Mouse (Mus musculus) heart, embryonic 13.5 days (tissue): ENCODE measurements around the gene Large1. TPM values are rescaled to one million over a fixed set of nuclear protein-coding genes. Genes with fewer than 3 reads are reported as not detected.
"Not testable (repeated sequence)": the region's sequence is repeated elsewhere in the genome, so short reads cannot be mapped to it uniquely, and the experiment has no call there.

Experiments used
- ATAC-seq: fragments of 200-750 bp; cut with Nextera tagmentation; 2 replicates; pipeline ENCODE4 v1.8.0; 2017; ENCODE audit warnings: moderate TSS enrichment; ENCODE audit not compliant: insufficient number of reproducible peaks, low FRiP score, low TSS enrichment; ENCODE audit errors: extremely low read depth
- H3K27ac ChIP-seq: fragments of 300-500 bp; sonication (generic); replicated peaks from 2 replicates; pipeline ENCODE4 v1.5.1; 2015; ENCODE audit warnings: moderate library complexity, mild to moderate bottlenecking, inconsistent platforms
- H3K27me3 ChIP-seq: fragments of 300-500 bp; sonication (generic); replicated peaks from 2 replicates; pipeline ENCODE4 v1.6.1; 2015; ENCODE audit warnings: mild to moderate bottlenecking, inconsistent platforms
- H3K36me3 ChIP-seq: fragments of 300-500 bp; sonication (generic); 2 replicates; pipeline ENCODE4 v1.6.1; 2015; ENCODE audit warnings: mild to moderate bottlenecking, inconsistent platforms
- H3K4me1 ChIP-seq: fragments of 300-500 bp; sonication (generic); 2 replicates; pipeline ENCODE4 v1.6.1; 2015; ENCODE audit warnings: inconsistent platforms
- H3K4me2 ChIP-seq: fragments of 300-500 bp; sonication (generic); 2 replicates; pipeline ENCODE4 v1.6.1; 2015; ENCODE audit warnings: inconsistent platforms, mild to moderate bottlenecking, moderate library complexity
- H3K4me3 ChIP-seq: fragments of 300-500 bp; sonication (generic); 2 replicates; pipeline ENCODE4 v1.5.1; 2015; ENCODE audit warnings: moderate library complexity, mild to moderate bottlenecking, inconsistent platforms
- H3K9ac ChIP-seq: fragments of 300-500 bp; sonication (generic); 2 replicates; pipeline ENCODE4 v1.6.1; 2015; ENCODE audit warnings: inconsistent platforms, mild to moderate bottlenecking, moderate library complexity
- H3K9me3 ChIP-seq: fragments of 300-500 bp; sonication (generic); 2 replicates; pipeline ENCODE4 v1.6.1; 2016; ENCODE audit warnings: inconsistent platforms
- WGBS: fragments of 180-500 bp; shearing (Covaris S2); methylation state at CpG from one replicate; pipeline ENCODE4 v1.1.7; 2015; ENCODE audit warnings: mixed read lengths; 5-methylcytosine and 5-hydroxymethylcytosine counted together
- polyA plus RNA-seq: library from polyadenylated mRNA; unstranded; fragments of >200 nt; fragmentation: Nextera tagmentation; extraction: Ambion mirVana; gene quantifications from 2 replicates; pipeline ENCODE4 v1.2.1, GENCODE M21; 2015

Large1 gene
- polyA plus RNA-seq, 1 experiment from 2014 or later = 6.0 TPM

- no peaks in the 10 kb centered on the region for H3K36me3 ChIP-seq
- H3K4me1 ChIP-seq = peaks cover 15% of the 10 kb centered on the region
- H3K4me2 ChIP-seq = no peak overlapping the region
- H3K9ac ChIP-seq = no peak overlapping the region
- no peaks in the 10 kb centered on the region for H3K9me3 ChIP-seq
- no peaks in the 10 kb centered on the region for H3K27me3 ChIP-seq
- no peak overlapping the region for H3K27ac ChIP-seq
- ATAC-seq = no peak
- 62% methylated on average over 2 of the region's 2 CpGs for WGBS
- no peak overlapping the region for H3K4me3 ChIP-seq
Observed at GRCm38 (mm10) chr8:73293655-73294054, 59.7 kb downstream of the Large1 start.

GRCm38 (mm10) chr8:73291630-73292029 lies 61.7 kb downstream of the Large1 start:
- Histone ChIP-seq H3K4me2 (no peak overlapping the region), H3K27ac (no peak overlapping the region), H3K36me3 (no peaks in the 10 kb centered on the region), H3K9ac (no peak overlapping the region), H3K9me3 (no peaks in the 10 kb centered on the region), H3K27me3 (no peaks in the 10 kb centered on the region), H3K4me1 (peaks cover 15% of the 10 kb centered on the region), H3K4me3 (no peak overlapping the region)
- WGBS = 84% methylated on average over 2 of the region's 2 CpGs
- ATAC-seq = no peak

GRCm38 (mm10) chr8:73290636-73291035 lies 62.7 kb downstream of the Large1 start:
- H3K27me3 ChIP-seq = no peaks in the 10 kb centered on the region
- no peak overlapping the region for H3K9ac ChIP-seq
- WGBS = 68% methylated on average over 2 of the region's 2 CpGs
- H3K36me3 ChIP-seq = no peaks in the 10 kb centered on the region
- no peak for ATAC-seq
- H3K27ac ChIP-seq = no peak overlapping the region
- H3K4me2 ChIP-seq = no peak overlapping the region
- H3K9me3 ChIP-seq = no peaks in the 10 kb centered on the region
- H3K4me3 ChIP-seq = no peak overlapping the region
- H3K4me1 ChIP-seq = peaks cover 12% of the 10 kb centered on the region

GRCm38 (mm10) chr8:73289831-73290230 lies 63.5 kb downstream of the Large1 start:
- ATAC-seq = no peak
- 62% methylated on average over 2 of the region's 2 CpGs for WGBS
- no peaks in the 10 kb centered on the region for H3K36me3 ChIP-seq

GRCm38 (mm10) chr8:73281996-73282395 lies 71.3 kb downstream of the Large1 start:
- WGBS = 72% methylated on average over 4 of the region's 4 CpGs
- Histone ChIP-seq H3K9ac (no peak overlapping the region), H3K4me1 (peaks cover 18% of the 10 kb centered on the region), H3K27me3 (no peaks in the 10 kb centered on the region), H3K27ac (no peak overlapping the region), H3K4me2 (no peak overlapping the region), H3K4me3 (no peak overlapping the region), H3K9me3 (no peaks in the 10 kb centered on the region), H3K36me3 (no peaks in the 10 kb centered on the region)
- no peak for ATAC-seq

More at GRCm38 (mm10) chr8:73289831-73290230, 63.5 kb downstream of the Large1 start:
- Histone ChIP-seq H3K4me3 (no peak overlapping the region), H3K27ac (no peak overlapping the region), H3K27me3 (no peaks in the 10 kb centered on the region), H3K4me1 (peaks cover 18% of the 10 kb centered on the region), H3K4me2 (no peak overlapping the region), H3K9ac (no peak overlapping the region), H3K9me3 (no peaks in the 10 kb centered on the region)

- no peak for ATAC-seq
- Histone ChIP-seq H3K4me3 (no peak overlapping the region), H3K36me3 (no peaks in the 10 kb centered on the region), H3K27ac (peak overlapping the region; percentile 58), H3K27me3 (no peaks in the 10 kb centered on the region), H3K4me2 (no peak overlapping the region), H3K9ac (no peak overlapping the region), H3K9me3 (no peaks in the 10 kb centered on the region), H3K4me1 (peaks cover 39% of the 10 kb centered on the region)
- 41% methylated on average over 4 of the region's 4 CpGs for WGBS
Observed at GRCm38 (mm10) chr8:73276015-73276414, 77.3 kb downstream of the Large1 start.

GRCm38 (mm10) chr8:73275445-73275844 lies 77.9 kb downstream of the Large1 start:
- H3K9ac ChIP-seq, H3K4me3 ChIP-seq, ATAC-seq, H3K9me3 ChIP-seq, H3K27me3 ChIP-seq, H3K36me3 ChIP-seq, H3K4me2 ChIP-seq: not testable (repeated sequence)
- Histone ChIP-seq H3K27ac (peak overlapping the region; percentile 58; the same call in 1 of the 2 replicates), H3K4me1 (peaks cover 42% of the 10 kb centered on the region)
- WGBS = 50% methylated on average over 4 of the region's 4 CpGs

GRCm38 (mm10) chr8:73273150-73273549 lies 80.2 kb downstream of the Large1 start:
- H3K27me3 ChIP-seq = no peaks in the 10 kb centered on the region
- no peak overlapping the region for H3K27ac ChIP-seq

GRCm38 (mm10) chr8:73270991-73271390 lies 82.3 kb downstream of the Large1 start:
- Histone ChIP-seq H3K4me1 (peaks cover 40% of the 10 kb centered on the region), H3K4me2 (no peak overlapping the region)
- ATAC-seq = no peak

More at GRCm38 (mm10) chr8:73273150-73273549, 80.2 kb downstream of the Large1 start:
- Histone ChIP-seq H3K9me3 (no peaks in the 10 kb centered on the region), H3K9ac (no peak overlapping the region), H3K4me2 (no peak overlapping the region), H3K4me1 (peaks cover 42% of the 10 kb centered on the region), H3K36me3 (no peaks in the 10 kb centered on the region), H3K4me3 (no peak overlapping the region)
- ATAC-seq = no peak

GRCm38 (mm10) chr8:73257981-73258380 lies 95.4 kb downstream of the Large1 start:
- no peak overlapping the region; the same call in 1 of the 2 replicates for H3K4me2 ChIP-seq
- WGBS = 29% methylated on average over 2 of the region's 2 CpGs
- no peak for ATAC-seq
- no peak overlapping the region for H3K9ac ChIP-seq
- H3K9me3 ChIP-seq = peaks cover 10% of the 10 kb centered on the region; the same call in 1 of the 2 replicates
- no peaks in the 10 kb centered on the region for H3K27me3 ChIP-seq
- peak overlapping the region; percentile 39 for H3K27ac ChIP-seq
- no peak overlapping the region for H3K4me3 ChIP-seq
- H3K36me3 ChIP-seq = peaks cover 7% of the 10 kb centered on the region; the same call in 1 of the 2 replicates
- peaks cover 13% of the 10 kb centered on the region for H3K4me1 ChIP-seq

More at GRCm38 (mm10) chr8:73270991-73271390, 82.3 kb downstream of the Large1 start:
- H3K9me3 ChIP-seq = no peaks in the 10 kb centered on the region
- H3K9ac ChIP-seq = no peak overlapping the region
- no peak overlapping the region for H3K27ac ChIP-seq
- H3K4me3 ChIP-seq = no peak overlapping the region
- no peaks in the 10 kb centered on the region for H3K27me3 ChIP-seq
- no peaks in the 10 kb centered on the region for H3K36me3 ChIP-seq

GRCm38 (mm10) chr8:73244186-73244585 lies 109.2 kb downstream of the Large1 start:
- no peaks in the 10 kb centered on the region for H3K4me1 ChIP-seq
- H3K36me3 ChIP-seq = no peaks in the 10 kb centered on the region
- H3K27ac ChIP-seq = no peak overlapping the region
- no peaks in the 10 kb centered on the region for H3K27me3 ChIP-seq
- no peak overlapping the region for H3K4me3 ChIP-seq
- H3K9me3 ChIP-seq = peaks cover 10% of the 10 kb centered on the region
- H3K4me2 ChIP-seq = no peak overlapping the region
- ATAC-seq = no peak
- 87% methylated on average over 3 of the region's 3 CpGs for WGBS
- no peak overlapping the region for H3K9ac ChIP-seq

GRCm38 (mm10) chr8:73242066-73242465 lies 111.3 kb downstream of the Large1 start:
- ATAC-seq = no peak
- Histone ChIP-seq H3K36me3 (no peaks in the 10 kb centered on the region), H3K27me3 (no peaks in the 10 kb centered on the region), H3K9ac (no peak overlapping the region), H3K4me2 (no peak overlapping the region), H3K4me1 (no peaks in the 10 kb centered on the region), H3K4me3 (no peak overlapping the region), H3K9me3 (peaks cover 10% of the 10 kb centered on the region), H3K27ac (no peak overlapping the region)
- 57% methylated on average over 1 of the region's 1 CpGs for WGBS
